Mouse (Mus musculus): ENCODE data around the gene Nos1. TPM values are rescaled to one million over a fixed set of nuclear protein-coding genes. Genes with fewer than 3 reads are reported as not detected.
A peak's percentile ranks its signal among the peaks of the same experiment; 100 is the strongest.

Gene Nos1
- 6.8 and 7.8 TPM in 2 replicates for polyA plus RNA-seq (2015; fragmentation: Nextera tagmentation; extraction: Ambion mirVana)

DNA sequence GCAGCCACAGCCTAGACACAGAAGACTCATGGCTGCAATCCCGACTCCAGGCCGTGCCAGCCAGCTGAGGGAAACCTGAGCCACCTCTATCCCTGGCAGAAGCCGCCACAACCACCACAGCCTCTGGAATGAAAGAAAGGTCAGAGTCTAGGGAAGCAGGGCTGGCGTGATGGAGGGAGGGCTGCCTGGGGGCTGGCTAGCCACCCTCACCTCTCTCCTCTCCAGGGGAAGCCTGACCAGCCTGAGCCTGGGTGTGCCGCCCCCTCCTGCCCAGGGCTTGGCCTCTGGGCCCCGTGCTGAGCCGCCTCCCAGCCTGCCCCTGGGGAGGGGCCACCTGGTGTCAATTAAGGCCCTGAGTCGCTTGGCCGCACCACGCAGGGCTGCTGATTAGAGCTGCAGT, at the start of gene Nos1:
TSS of gene Nos1 (plus strand) at position 352 of the 400 bp plus-strand sequence.
- Histone ChIP-seq H3K9ac (replicated peaks; ENCODE audit: low read depth, low read length) (no peak within 1 kb of the TSS), H3K9me3 (ENCODE audit: control insufficient read depth, low read length) (no peaks in the 10 kb centered on the region), H3K4me3 (replicated peaks; ENCODE audit: low read length) (no peak within 1 kb of the TSS), H3K4me2 (ENCODE audit: low read length) (no peak within 1 kb of the TSS), H3K27me3 (replicated peaks; ENCODE audit: control insufficient read depth, insufficient read depth, low read length) (no peaks in the 10 kb centered on the region), H3K4me1 (replicated peaks; ENCODE audit: control insufficient read depth, insufficient read depth, low read length) (no peaks in the 10 kb centered on the region), H3K36me3 (ENCODE audit: control insufficient read depth, insufficient read depth) (no peaks in the 10 kb centered on the region), H3K27ac (ENCODE audit: low read length) (no peak within 1 kb of the TSS)
- ATAC-seq, result no peak
- WGBS, result 17% methylated on average over 10 of the region's 10 CpGs

DNA sequence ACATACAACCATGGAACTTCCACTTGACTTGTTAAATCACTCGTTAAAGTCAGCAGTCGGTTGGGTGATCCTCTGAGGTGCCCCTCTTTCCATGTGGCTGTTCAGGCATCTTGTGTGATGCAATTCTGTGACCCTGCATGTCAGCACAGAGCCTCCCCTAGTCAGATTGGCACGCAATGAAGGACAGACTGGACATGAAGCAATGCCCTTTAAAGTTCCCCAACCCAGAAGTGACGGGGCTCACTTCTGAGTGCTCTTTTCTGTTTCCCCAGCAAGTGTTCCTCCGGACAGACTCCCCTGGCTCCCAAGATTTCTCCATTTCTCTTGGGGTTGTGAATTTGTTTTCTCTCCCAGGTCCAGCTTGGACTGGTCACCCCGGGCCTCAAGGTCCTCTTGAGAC, 49.5 kb upstream of the Nos1 start:
- H3K36me3 ChIP-seq (ENCODE audit: control insufficient read depth, insufficient read depth), result no peaks in the 10 kb centered on the region
- no peak overlapping the region for H3K27ac ChIP-seq (ENCODE audit: low read length)
- no peak for ATAC-seq
- H3K27me3 ChIP-seq (replicated peaks; ENCODE audit: control insufficient read depth, insufficient read depth, low read length), result no peaks in the 10 kb centered on the region
- H3K4me1 ChIP-seq (replicated peaks; ENCODE audit: control insufficient read depth, insufficient read depth, low read length), result no peaks in the 10 kb centered on the region
- no peak overlapping the region for H3K4me2 ChIP-seq (ENCODE audit: low read length)
- H3K9me3 ChIP-seq (ENCODE audit: control insufficient read depth, low read length), result no peaks in the 10 kb centered on the region
- H3K4me3 ChIP-seq (replicated peaks; ENCODE audit: low read length), result no peak overlapping the region
- WGBS, result 51% methylated on average over 6 of the region's 6 CpGs
- no peak overlapping the region for H3K9ac ChIP-seq (replicated peaks; ENCODE audit: low read depth, low read length)

DNA sequence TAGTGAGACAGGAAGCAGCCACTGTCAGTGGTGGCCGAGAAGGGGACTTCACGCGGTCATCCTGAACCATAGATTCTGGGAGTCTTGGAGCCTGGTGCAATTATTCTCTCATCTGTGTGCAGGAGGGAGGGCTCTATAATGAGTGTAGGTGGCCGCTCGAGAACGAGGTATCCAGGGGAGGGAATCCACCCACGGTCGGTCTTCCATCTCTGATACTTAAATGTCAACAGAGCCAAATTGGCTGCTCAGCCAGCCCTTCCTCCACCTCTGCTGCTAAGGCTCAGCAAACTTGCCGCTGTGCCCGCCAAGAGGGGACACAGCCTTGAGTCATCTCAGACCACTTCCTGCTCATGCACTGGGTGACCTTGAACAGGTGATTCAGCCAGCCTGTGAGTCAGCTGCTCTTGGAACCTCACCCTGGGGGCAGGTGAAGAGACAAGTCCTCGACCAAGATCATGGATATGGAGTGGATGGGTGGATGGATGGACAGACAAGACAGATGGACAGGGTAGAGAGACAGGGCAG, 36.1 kb upstream of the Nos1 start:
- ATAC-seq, result no peak

DNA sequence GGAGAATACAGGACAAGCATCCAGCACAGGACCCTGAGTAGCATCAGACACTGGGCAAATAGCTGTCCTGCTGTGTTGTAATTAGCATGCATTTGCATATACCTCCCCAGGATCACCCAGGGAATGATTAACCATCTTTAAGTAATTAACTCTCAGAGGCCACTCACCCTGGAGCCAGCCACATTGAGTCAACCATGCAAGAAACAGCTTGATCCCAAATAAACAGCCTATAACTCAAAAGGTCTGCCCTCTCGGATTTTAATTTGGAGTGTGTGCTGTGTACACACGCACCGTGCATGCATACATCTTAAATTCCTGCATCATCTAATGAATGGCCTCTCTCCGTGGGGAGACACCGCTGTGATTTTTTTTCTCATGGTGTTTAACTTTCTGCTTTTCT, 31.5 kb upstream of the Nos1 start:
- Histone ChIP-seq H3K27me3 (replicated peaks; ENCODE audit: control insufficient read depth, insufficient read depth, low read length) (no peaks in the 10 kb centered on the region), H3K9me3 (ENCODE audit: control insufficient read depth, low read length) (no peaks in the 10 kb centered on the region), H3K27ac (ENCODE audit: low read length) (no peak overlapping the region), H3K4me3 (replicated peaks; ENCODE audit: low read length) (no peak overlapping the region), H3K4me2 (ENCODE audit: low read length) (no peak overlapping the region), H3K4me1 (replicated peaks; ENCODE audit: control insufficient read depth, insufficient read depth, low read length) (peaks cover 2% of the 10 kb centered on the region; the same call in 1 of the 2 replicates), H3K9ac (replicated peaks; ENCODE audit: low read depth, low read length) (no peak overlapping the region), H3K36me3 (ENCODE audit: control insufficient read depth, insufficient read depth) (no peaks in the 10 kb centered on the region)
- ATAC-seq, result no peak
- 6% methylated on average over 5 of the region's 5 CpGs for WGBS

More for the DNA sequence above, 36.1 kb upstream of the Nos1 start:
- H3K27me3 ChIP-seq (replicated peaks; ENCODE audit: control insufficient read depth, insufficient read depth, low read length), result no peaks in the 10 kb centered on the region
- H3K9ac ChIP-seq (replicated peaks; ENCODE audit: low read depth, low read length), result no peak overlapping the region
- no peak overlapping the region for H3K4me2 ChIP-seq (ENCODE audit: low read length)
- no peak overlapping the region for H3K4me3 ChIP-seq (replicated peaks; ENCODE audit: low read length)
- H3K9me3 ChIP-seq (ENCODE audit: control insufficient read depth, low read length), result no peaks in the 10 kb centered on the region
- H3K27ac ChIP-seq (ENCODE audit: low read length), result no peak overlapping the region
- H3K36me3 ChIP-seq (ENCODE audit: control insufficient read depth, insufficient read depth), result no peaks in the 10 kb centered on the region
- peaks cover 2% of the 10 kb centered on the region for H3K4me1 ChIP-seq (replicated peaks; ENCODE audit: control insufficient read depth, insufficient read depth, low read length)
- 73% methylated on average over 11 of the region's 11 CpGs for WGBS

DNA sequence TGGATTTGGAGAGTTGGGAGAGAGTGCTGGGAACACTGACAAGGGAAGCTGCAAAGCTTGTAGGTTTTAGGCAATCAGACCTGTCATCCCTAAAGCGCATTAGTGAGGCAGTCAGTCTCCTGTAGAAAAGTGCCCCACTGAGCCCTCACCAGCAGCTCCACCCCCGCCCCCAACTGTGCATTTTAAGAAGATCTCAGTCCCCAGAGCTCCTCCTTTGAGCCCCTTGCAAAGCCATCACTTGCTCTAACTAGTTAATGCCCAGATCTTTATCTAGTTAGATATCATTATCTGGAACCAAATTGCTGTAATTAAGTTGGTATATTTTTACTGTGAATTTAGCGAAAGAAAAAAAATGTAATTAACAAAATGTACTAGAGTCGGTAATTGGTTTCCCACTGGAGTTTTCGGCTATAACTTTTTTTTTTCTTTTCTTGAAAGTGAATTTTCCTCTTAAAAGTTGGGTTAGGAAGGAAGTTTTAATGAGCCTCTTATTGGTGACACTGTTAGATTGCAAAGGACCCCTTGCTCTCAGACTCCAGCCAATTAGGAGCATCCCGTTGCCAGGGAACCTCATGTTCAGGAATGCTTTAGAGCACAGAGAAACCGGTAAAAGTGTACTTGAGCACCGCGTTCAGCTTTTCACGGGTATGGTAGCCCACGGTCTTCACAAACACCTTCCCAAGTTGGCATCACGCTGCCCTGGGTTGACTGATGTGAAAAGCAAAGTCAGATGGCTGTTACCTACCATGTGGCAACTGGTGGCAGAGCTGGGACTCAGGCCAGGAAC, 22.9 kb upstream of the Nos1 start:
- peak; percentile 65 for ATAC-seq

DNA sequence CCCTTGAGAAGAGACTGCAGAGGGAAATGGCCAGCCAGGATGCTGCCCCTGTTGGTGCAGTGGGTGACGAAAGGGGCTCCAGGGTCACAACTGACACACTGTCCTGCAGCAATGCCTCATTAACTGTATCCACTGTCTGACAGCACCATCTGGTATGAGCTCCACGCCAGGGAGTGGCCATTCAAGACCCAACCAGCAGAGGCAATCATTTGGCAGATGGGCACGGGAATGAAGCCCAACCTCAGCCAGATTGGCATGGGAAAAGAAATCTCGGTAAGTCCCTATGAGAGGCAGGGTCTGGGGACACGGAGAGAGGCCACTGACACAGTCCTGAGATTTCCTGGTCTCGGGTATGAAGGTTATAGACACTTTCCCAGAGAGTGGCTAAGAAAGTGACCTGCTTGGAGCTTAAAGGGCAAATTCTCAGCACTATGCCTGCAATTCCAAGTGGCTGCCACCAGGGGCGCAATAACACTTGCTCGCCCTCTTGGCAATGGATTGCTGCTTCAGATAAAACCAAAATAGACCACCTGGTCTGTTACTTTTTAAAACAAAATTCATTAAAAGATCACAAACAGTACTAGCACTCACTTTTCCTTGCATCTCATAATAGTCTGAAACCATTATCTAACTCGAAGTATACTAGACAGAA, 19.5 kb upstream of the Nos1 start:
- ATAC-seq, result no peak
- Histone ChIP-seq H3K4me3 (replicated peaks; ENCODE audit: low read length) (no peak overlapping the region), H3K27me3 (replicated peaks; ENCODE audit: control insufficient read depth, insufficient read depth, low read length) (no peaks in the 10 kb centered on the region), H3K9me3 (ENCODE audit: control insufficient read depth, low read length) (no peaks in the 10 kb centered on the region), H3K4me2 (ENCODE audit: low read length) (no peak overlapping the region), H3K36me3 (ENCODE audit: control insufficient read depth, insufficient read depth) (0 out of 2 replicates have a peak, but pooled peaks cover 4% of the 10 kb centered on the region), H3K27ac (ENCODE audit: low read length) (no peak overlapping the region), H3K9ac (replicated peaks; ENCODE audit: low read depth, low read length) (no peak overlapping the region), H3K4me1 (replicated peaks; ENCODE audit: control insufficient read depth, insufficient read depth, low read length) (peaks cover 7% of the 10 kb centered on the region; the same call in 1 of the 2 replicates)
- WGBS, result 74% methylated on average over 9 of the region's 9 CpGs

More for the DNA sequence above, 22.9 kb upstream of the Nos1 start:
- Histone ChIP-seq H3K9me3 (ENCODE audit: control insufficient read depth, low read length) (no peaks in the 10 kb centered on the region), H3K9ac (replicated peaks; ENCODE audit: low read depth, low read length) (no peak overlapping the region), H3K4me3 (replicated peaks; ENCODE audit: low read length) (no peak overlapping the region), H3K4me1 (replicated peaks; ENCODE audit: control insufficient read depth, insufficient read depth, low read length) (peaks cover 7% of the 10 kb centered on the region; the same call in 1 of the 2 replicates), H3K27me3 (replicated peaks; ENCODE audit: control insufficient read depth, insufficient read depth, low read length) (no peaks in the 10 kb centered on the region), H3K36me3 (ENCODE audit: control insufficient read depth, insufficient read depth) (0 out of 2 replicates have a peak, but pooled peaks cover 4% of the 10 kb centered on the region), H3K4me2 (ENCODE audit: low read length) (no peak overlapping the region), H3K27ac (ENCODE audit: low read length) (no peak overlapping the region)
- 4% methylated on average over 12 of the region's 12 CpGs for WGBS

DNA sequence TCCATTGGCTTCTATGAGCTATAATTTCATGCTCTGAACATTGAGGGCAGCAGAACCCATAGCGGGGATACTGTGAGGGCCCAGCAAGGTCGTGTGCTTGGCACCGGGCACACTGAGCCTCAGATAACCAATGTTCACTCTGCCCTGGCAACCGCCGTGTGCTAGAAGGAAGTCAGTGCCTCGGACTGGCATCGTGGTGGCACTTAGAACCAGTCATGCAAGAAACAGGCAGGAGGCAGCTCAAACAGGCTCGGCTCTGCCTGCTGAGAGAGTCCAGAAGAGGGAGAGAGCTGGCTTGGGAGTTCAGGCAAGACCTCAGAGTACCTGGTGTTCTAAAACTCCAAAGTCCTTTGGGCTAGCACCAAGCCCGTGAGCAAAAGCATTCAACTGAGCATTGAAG, 16.3 kb upstream of the Nos1 start:
- Histone ChIP-seq H3K27me3 (replicated peaks; ENCODE audit: control insufficient read depth, insufficient read depth, low read length) (no peaks in the 10 kb centered on the region), H3K27ac (ENCODE audit: low read length) (no peak overlapping the region), H3K4me2 (ENCODE audit: low read length) (no peak overlapping the region), H3K9me3 (ENCODE audit: control insufficient read depth, low read length) (no peaks in the 10 kb centered on the region), H3K4me1 (replicated peaks; ENCODE audit: control insufficient read depth, insufficient read depth, low read length) (no peaks in the 10 kb centered on the region), H3K4me3 (replicated peaks; ENCODE audit: low read length) (no peak overlapping the region), H3K9ac (replicated peaks; ENCODE audit: low read depth, low read length) (no peak overlapping the region), H3K36me3 (ENCODE audit: control insufficient read depth, insufficient read depth) (0 out of 2 replicates have a peak, but pooled peaks cover 4% of the 10 kb centered on the region)
- 85% methylated on average over 9 of the region's 9 CpGs for WGBS
- no peak for ATAC-seq

DNA sequence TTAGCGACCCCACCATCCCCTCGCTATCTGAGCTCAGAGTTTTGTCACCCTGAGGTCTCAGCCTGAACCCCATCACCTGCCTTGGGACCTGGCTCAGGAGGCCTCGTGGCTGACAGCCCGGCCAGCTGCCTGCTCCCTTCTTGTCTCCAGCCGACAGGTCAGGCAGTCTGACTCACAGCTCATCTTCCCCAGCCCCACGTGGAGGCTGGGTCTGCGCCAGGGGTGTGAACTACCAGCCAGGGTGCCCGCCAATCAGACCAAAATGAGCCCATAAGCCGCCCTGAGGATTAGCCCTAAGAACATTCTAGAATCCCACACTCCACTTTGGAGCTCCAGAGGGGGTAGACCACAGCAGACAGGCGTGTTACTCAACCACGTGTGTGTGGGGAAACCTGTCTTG, 1.7 kb upstream of the Nos1 start:
- H3K36me3 ChIP-seq (ENCODE audit: control insufficient read depth, insufficient read depth), result no peaks in the 10 kb centered on the region
- H3K27me3 ChIP-seq (replicated peaks; ENCODE audit: control insufficient read depth, insufficient read depth, low read length), result no peaks in the 10 kb centered on the region
- no peak overlapping the region for H3K4me3 ChIP-seq (replicated peaks; ENCODE audit: low read length)
- 58% methylated on average over 11 of the region's 11 CpGs for WGBS
- H3K9me3 ChIP-seq (ENCODE audit: control insufficient read depth, low read length), result no peaks in the 10 kb centered on the region
- no peak for ATAC-seq
- H3K27ac ChIP-seq (ENCODE audit: low read length), result no peak overlapping the region
- H3K4me1 ChIP-seq (replicated peaks; ENCODE audit: control insufficient read depth, insufficient read depth, low read length), result no peaks in the 10 kb centered on the region
- H3K4me2 ChIP-seq (ENCODE audit: low read length), result no peak overlapping the region
- H3K9ac ChIP-seq (replicated peaks; ENCODE audit: low read depth, low read length), result no peak overlapping the region

DNA sequence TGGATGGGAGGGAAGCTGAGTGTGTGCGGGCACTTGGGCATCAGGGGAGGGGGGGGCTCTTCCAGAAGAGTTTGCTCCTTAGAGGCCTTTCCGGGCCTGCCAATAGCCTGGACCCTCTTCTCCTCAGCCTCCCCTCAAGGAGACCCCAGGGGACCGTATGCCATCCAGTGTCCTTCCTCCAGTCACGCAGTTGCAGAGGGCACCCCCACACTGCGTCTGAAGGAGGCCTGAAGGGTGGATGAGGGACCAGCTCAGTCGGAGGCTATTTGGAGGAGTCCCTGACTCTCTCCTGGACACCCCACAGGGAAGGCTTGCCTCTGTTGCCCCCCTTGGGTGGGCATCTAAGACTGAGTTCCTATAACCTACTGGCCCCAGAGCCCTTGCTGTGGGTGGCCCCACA, 346 bp downstream of the Nos1 start:
- Histone ChIP-seq H3K27ac (ENCODE audit: low read length) (no peak overlapping the region), H3K27me3 (replicated peaks; ENCODE audit: control insufficient read depth, insufficient read depth, low read length) (no peaks in the 10 kb centered on the region), H3K4me1 (replicated peaks; ENCODE audit: control insufficient read depth, insufficient read depth, low read length) (no peaks in the 10 kb centered on the region), H3K36me3 (ENCODE audit: control insufficient read depth, insufficient read depth) (no peaks in the 10 kb centered on the region), H3K9me3 (ENCODE audit: control insufficient read depth, low read length) (no peaks in the 10 kb centered on the region), H3K4me3 (replicated peaks; ENCODE audit: low read length) (no peak overlapping the region), H3K4me2 (ENCODE audit: low read length) (no peak overlapping the region), H3K9ac (replicated peaks; ENCODE audit: low read depth, low read length) (no peak overlapping the region)
- 60% methylated on average over 6 of the region's 6 CpGs for WGBS
- no peak for ATAC-seq

Data from forebrain, embryonic 16.5 days (tissue).